Mouse (Mus musculus) testis, adult 2 months (tissue): ENCODE data around the gene Mylk4. TPM values are rescaled to one million over a fixed set of nuclear protein-coding genes. Genes with fewer than 3 reads are reported as not detected.

Experiments
- H3K27ac ChIP-seq: fragments of 200-500 bp; 2 replicates; pipeline ENCODE4 v1.5.1; 2012; ENCODE audit warnings: low read depth, low read length; ENCODE audit not compliant: control insufficient read depth, insufficient read depth
- H3K27me3 ChIP-seq: fragments of 200-500 bp; 2 replicates; pipeline ENCODE4 v1.6.1; 2012; ENCODE audit warnings: mild to moderate bottlenecking, low read length, moderate library complexity; ENCODE audit not compliant: control insufficient read depth, insufficient read depth
- H3K36me3 ChIP-seq: fragments of 200-500 bp; 2 replicates; pipeline ENCODE4 v1.6.1; 2012; ENCODE audit warnings: mild to moderate bottlenecking, low read length; ENCODE audit not compliant: control insufficient read depth, insufficient read depth
- H3K4me1 ChIP-seq: fragments of 200-500 bp; 2 replicates; pipeline ENCODE4 v1.6.1; 2012; ENCODE audit warnings: low read length; ENCODE audit not compliant: control insufficient read depth, insufficient read depth
- H3K4me3 ChIP-seq: fragments of 200-500 bp; 2 replicates; pipeline ENCODE4 v1.5.1; 2012; ENCODE audit warnings: low read depth, mild to moderate bottlenecking, low read length, moderate library complexity, mixed read lengths; ENCODE audit not compliant: control insufficient read depth
- CTCF ChIP-seq: fragments of 200-500 bp; IDR thresholded peaks from 2 replicates; pipeline ENCODE4 v1.5.1; 2012; ENCODE audit warnings: low read depth, mild to moderate bottlenecking, inconsistent platforms, low read length, moderate library complexity; ENCODE audit not compliant: control insufficient read depth, insufficient read depth, insufficient replicate concordance
- POLR2A ChIP-seq: fragments of 200-500 bp; IDR thresholded peaks from 2 replicates; pipeline ENCODE4 v1.6.1; 2012; ENCODE audit warnings: low read depth, mild to moderate bottlenecking, inconsistent platforms, low read length, moderate library complexity; ENCODE audit not compliant: control insufficient read depth
- polyA plus RNA-seq: library from polyadenylated mRNA; depleted of rRNA; stranded (reverse); fragments of >200 nt; gene quantifications from 2 replicates; pipeline ENCODE4 v1.2.3, GENCODE M21; 2012; rRNA removed

Mylk4 gene
- polyA plus RNA-seq, 1 experiment, result 0.56 TPM

DNA sequence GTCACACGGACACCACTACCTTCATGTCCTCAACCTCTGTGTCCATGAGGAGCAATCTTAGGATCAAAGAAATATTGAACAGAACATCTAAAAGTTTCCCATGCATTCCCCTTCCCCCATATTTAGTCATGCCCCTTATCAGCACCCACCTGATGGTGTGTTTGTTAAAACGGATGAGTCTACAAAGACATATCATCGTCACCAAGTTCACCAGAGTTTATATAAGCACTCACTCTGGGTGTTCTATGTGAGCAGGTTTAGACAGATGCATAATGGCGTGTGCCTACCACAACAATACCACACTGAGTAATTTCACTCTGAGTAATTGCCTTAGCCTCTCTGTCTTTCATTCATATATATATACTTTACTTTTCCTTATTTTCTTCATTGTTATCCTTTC, 116.4 kb downstream of the Mylk4 start:
- Histone ChIP-seq H3K36me3 (no peaks in the 10 kb centered on the region), H3K4me1 (no peaks in the 10 kb centered on the region; the same call in 1 of the 2 replicates), H3K4me3 (no peak overlapping the region), H3K27me3 (no peaks in the 10 kb centered on the region), H3K27ac (no peak overlapping the region)
- TF ChIP-seq CTCF (no peak), POLR2A (no peak)

DNA sequence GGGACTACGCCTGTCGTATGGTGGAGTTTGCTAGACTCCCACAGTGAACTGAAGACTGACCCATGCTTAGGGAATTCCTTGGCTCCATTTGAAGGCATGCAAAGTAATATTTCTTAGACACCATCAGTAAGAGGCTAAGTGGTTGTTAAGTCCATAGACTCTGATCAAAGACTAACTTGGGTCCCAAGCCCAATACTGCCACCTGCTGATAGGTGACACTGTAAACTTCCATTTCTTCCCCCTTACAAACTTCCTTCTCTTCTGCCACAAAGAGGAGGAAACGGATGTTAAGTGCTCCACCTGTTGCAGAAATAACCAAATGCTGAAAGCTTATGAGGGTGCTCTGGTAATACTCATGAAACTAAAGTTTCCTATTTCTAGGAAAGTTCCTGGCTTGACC, 121.7 kb downstream of the Mylk4 start:
- no peaks in the 10 kb centered on the region for H3K36me3 ChIP-seq
- no peaks in the 10 kb centered on the region for H3K4me1 ChIP-seq
- TF ChIP-seq CTCF (no peak), POLR2A (no peak)
- H3K27ac ChIP-seq, result no peak overlapping the region
- H3K27me3 ChIP-seq, result no peaks in the 10 kb centered on the region
- H3K4me3 ChIP-seq, result no peak overlapping the region

DNA sequence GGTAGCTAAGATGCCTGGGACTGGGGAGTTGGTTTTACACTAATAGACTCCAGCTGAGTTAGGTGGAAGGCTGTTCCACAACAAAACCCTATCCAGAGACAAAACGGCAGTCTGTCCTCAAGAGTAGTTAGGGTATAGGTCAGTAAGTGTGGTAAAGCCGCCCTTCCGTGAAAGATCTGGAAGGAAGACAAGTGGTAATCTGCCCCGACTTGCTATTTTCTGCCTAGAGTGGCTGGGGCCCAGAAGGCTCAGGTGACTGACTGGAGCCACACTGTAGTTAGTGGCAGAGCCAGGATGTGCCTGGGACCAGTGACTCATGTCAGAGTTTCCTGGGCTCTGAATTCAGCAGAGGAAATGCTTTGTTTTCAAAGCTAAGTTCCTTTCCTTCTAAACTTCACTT, 123.5 kb downstream of the Mylk4 start:
- no peak for TF ChIP-seq POLR2A
- no peak for TF ChIP-seq CTCF
- Histone ChIP-seq H3K27ac (no peak overlapping the region), H3K27me3 (no peaks in the 10 kb centered on the region), H3K4me1 (no peaks in the 10 kb centered on the region), H3K4me3 (no peak overlapping the region), H3K36me3 (no peaks in the 10 kb centered on the region)

DNA sequence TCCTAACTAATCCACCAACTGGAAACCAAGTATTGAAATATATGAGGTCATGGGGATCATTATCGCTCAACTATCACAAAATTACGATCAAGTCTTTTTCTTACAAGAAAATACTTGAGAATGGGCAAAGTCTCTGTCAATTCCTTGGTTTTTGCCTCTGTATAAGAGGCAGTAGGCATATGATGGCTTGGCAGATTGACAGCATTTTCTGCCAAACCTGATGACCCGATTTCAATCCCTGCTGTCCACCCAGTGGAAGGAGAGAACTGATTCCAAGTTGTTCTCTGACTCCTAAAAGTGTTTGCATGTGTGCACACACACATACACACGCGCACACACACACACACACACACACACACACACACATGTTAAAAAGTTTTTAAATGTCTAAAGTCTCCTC, 124.5 kb downstream of the Mylk4 start:
- H3K27ac ChIP-seq, result no peak overlapping the region

DNA sequence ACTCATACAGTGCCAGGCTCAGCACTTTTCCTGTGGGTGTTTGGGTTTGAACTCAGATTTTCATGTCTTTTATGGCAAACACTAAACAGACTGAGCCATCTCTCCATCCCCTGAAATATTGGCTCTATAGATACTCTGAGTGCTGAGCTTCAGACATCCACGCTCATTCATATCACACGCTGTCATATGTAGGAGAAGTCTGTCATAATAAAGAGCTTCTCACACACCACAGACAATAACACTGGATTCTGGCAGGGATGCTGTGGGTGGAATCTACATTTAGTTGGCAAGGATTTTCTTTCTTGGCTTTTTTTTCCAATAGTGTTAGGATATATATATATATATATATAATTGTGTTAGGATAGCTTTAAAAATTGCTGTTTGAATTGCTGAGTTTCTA, 126.2 kb downstream of the Mylk4 start:
- Histone ChIP-seq H3K4me1 (no peaks in the 10 kb centered on the region), H3K27me3 (no peaks in the 10 kb centered on the region), H3K27ac (no peak overlapping the region), H3K4me3 (no peak overlapping the region), H3K36me3 (no peaks in the 10 kb centered on the region)
- no peak for TF ChIP-seq POLR2A
- TF ChIP-seq CTCF, result no peak

More for the DNA sequence above, 124.5 kb downstream of the Mylk4 start:
- no peaks in the 10 kb centered on the region for H3K36me3 ChIP-seq
- H3K27me3 ChIP-seq, result no peaks in the 10 kb centered on the region
- TF ChIP-seq POLR2A (no peak), CTCF (no peak)
- H3K4me1 ChIP-seq, result no peaks in the 10 kb centered on the region
- H3K4me3 ChIP-seq, result no peak overlapping the region

Other genes starting within 250 kb of the Mylk4 start
- 5.9 and 6.5 TPM in 2 replicates for gene Wrnip1, start 18.1 kb upstream of the Mylk4 start, polyA plus RNA-seq
- gene D930007J09Rik, start 18.9 kb upstream of the Mylk4 start, polyA plus RNA-seq, result not detected in 2 replicates
- gene Serpinb1a, start 67.2 kb upstream of the Mylk4 start, polyA plus RNA-seq, result 1.3 and 2.1 TPM in 2 replicates
- gene Serpinb1c, start 114.3 kb upstream of the Mylk4 start, polyA plus RNA-seq, result not detected in 2 replicates
- gene Serpinb6b, start 181.3 kb upstream of the Mylk4 start, polyA plus RNA-seq, result 0.83 and 0.87 TPM in 2 replicates
- gene Serpinb9, start 219.3 kb upstream of the Mylk4 start, polyA plus RNA-seq, result 2.1 and 2.4 TPM in 2 replicates
- gene Serpinb9b, start 243.5 kb upstream of the Mylk4 start, polyA plus RNA-seq, result 0.17 and 0.29 TPM in 2 replicates